Mouse (Mus musculus): ENCODE data around the gene Slc39a11. TPM values are rescaled to one million over a fixed set of nuclear protein-coding genes. Genes with fewer than 3 reads are reported as not detected.
A peak's percentile ranks its signal among the peaks of the same experiment; 100 is the strongest.

Gene Slc39a11
- polyA plus RNA-seq, 1 experiment from 2014 or later = 38.5 TPM

- H3K9ac ChIP-seq (ENCODE audit: low read depth, low read length) = no peak overlapping the region
- H3K27me3 ChIP-seq (ENCODE audit: control insufficient read depth, insufficient read depth, low read depth, low read length) = no peaks in the 10 kb centered on the region
- ATAC-seq = no peak
These were observed 40.3 kb downstream of the Slc39a11 start for GRCm38 (mm10) chr11:113609581-113609980.

GRCm38 (mm10) chr11:113607556-113607955 lies 42.3 kb downstream of the Slc39a11 start:
- peaks cover 3% of the 10 kb centered on the region; the same call in 1 of the 2 replicates for H3K4me1 ChIP-seq (ENCODE audit: control insufficient read depth, insufficient read depth, low read length)
- H3K4me2 ChIP-seq (ENCODE audit: low read length) = no peak overlapping the region
- 96% methylated on average over 12 of the region's 12 CpGs for WGBS
- H3K27ac ChIP-seq (ENCODE audit: low read length) = no peak overlapping the region
- H3K27me3 ChIP-seq (ENCODE audit: control insufficient read depth, insufficient read depth, low read depth, low read length) = no peaks in the 10 kb centered on the region
- H3K9ac ChIP-seq (ENCODE audit: low read depth, low read length) = no peak overlapping the region
- H3K36me3 ChIP-seq (ENCODE audit: control insufficient read depth, insufficient read depth, low read length) = no peaks in the 10 kb centered on the region
- ATAC-seq = no peak
- no peaks in the 10 kb centered on the region for H3K9me3 ChIP-seq (replicated peaks; ENCODE audit: control insufficient read depth, low read length, poor library complexity, severe bottlenecking)
- no peak overlapping the region for H3K4me3 ChIP-seq (ENCODE audit: low read depth, low read length)

More at GRCm38 (mm10) chr11:113609581-113609980, 40.3 kb downstream of the Slc39a11 start:
- Histone ChIP-seq H3K4me2 (ENCODE audit: low read length) (no peak overlapping the region), H3K4me3 (ENCODE audit: low read depth, low read length) (no peak overlapping the region), H3K27ac (ENCODE audit: low read length) (no peak overlapping the region), H3K9me3 (replicated peaks; ENCODE audit: control insufficient read depth, low read length, poor library complexity, severe bottlenecking) (no peaks in the 10 kb centered on the region), H3K36me3 (ENCODE audit: control insufficient read depth, insufficient read depth, low read length) (no peaks in the 10 kb centered on the region), H3K4me1 (ENCODE audit: control insufficient read depth, insufficient read depth, low read length) (peaks cover 3% of the 10 kb centered on the region; the same call in 1 of the 2 replicates)
- WGBS = 85% methylated on average over 5 of the region's 5 CpGs

GRCm38 (mm10) chr11:113601616-113602343 lies 48.1 kb downstream of the Slc39a11 start:
- H3K4me2 ChIP-seq (ENCODE audit: low read length) = 0 out of 2 replicates have a peak overlapping the region, but pooled peaks have one; percentile 22
- no peaks in the 10 kb centered on the region for H3K36me3 ChIP-seq (ENCODE audit: control insufficient read depth, insufficient read depth, low read length)
- no peaks in the 10 kb centered on the region for H3K9me3 ChIP-seq (replicated peaks; ENCODE audit: control insufficient read depth, low read length, poor library complexity, severe bottlenecking)
- ATAC-seq = peak; percentile 83
- peak overlapping the region; percentile 60 for H3K27ac ChIP-seq (ENCODE audit: low read length)
- H3K27me3 ChIP-seq (ENCODE audit: control insufficient read depth, insufficient read depth, low read depth, low read length) = no peaks in the 10 kb centered on the region
- H3K9ac ChIP-seq (ENCODE audit: low read depth, low read length) = no peak overlapping the region
- WGBS = 25% methylated on average over 12 of the region's 12 CpGs
- H3K4me1 ChIP-seq (ENCODE audit: control insufficient read depth, insufficient read depth, low read length) = peaks cover 12% of the 10 kb centered on the region
- no peak overlapping the region for H3K4me3 ChIP-seq (ENCODE audit: low read depth, low read length)

- peak overlapping the region; percentile 59; the same call in 1 of the 2 replicates for H3K27ac ChIP-seq (ENCODE audit: low read length)
- H3K27me3 ChIP-seq (ENCODE audit: control insufficient read depth, insufficient read depth, low read depth, low read length) = no peaks in the 10 kb centered on the region
- H3K9me3 ChIP-seq (replicated peaks; ENCODE audit: control insufficient read depth, low read length, poor library complexity, severe bottlenecking) = no peaks in the 10 kb centered on the region
- no peak overlapping the region for H3K4me2 ChIP-seq (ENCODE audit: low read length)
- H3K4me3 ChIP-seq (ENCODE audit: low read depth, low read length) = no peak overlapping the region
- 72% methylated on average over 18 of the region's 18 CpGs for WGBS
- H3K4me1 ChIP-seq (ENCODE audit: control insufficient read depth, insufficient read depth, low read length) = peaks cover 12% of the 10 kb centered on the region
- no peaks in the 10 kb centered on the region for H3K36me3 ChIP-seq (ENCODE audit: control insufficient read depth, insufficient read depth, low read length)
- no peak for ATAC-seq
- H3K9ac ChIP-seq (ENCODE audit: low read depth, low read length) = no peak overlapping the region
These were observed 49.2 kb downstream of the Slc39a11 start for GRCm38 (mm10) chr11:113600526-113601245.

- Histone ChIP-seq H3K9me3 (replicated peaks; ENCODE audit: control insufficient read depth, low read length, poor library complexity, severe bottlenecking) (no peaks in the 10 kb centered on the region), H3K36me3 (ENCODE audit: control insufficient read depth, insufficient read depth, low read length) (no peaks in the 10 kb centered on the region), H3K4me1 (ENCODE audit: control insufficient read depth, insufficient read depth, low read length) (peaks cover 12% of the 10 kb centered on the region), H3K27me3 (ENCODE audit: control insufficient read depth, insufficient read depth, low read depth, low read length) (no peaks in the 10 kb centered on the region), H3K4me3 (ENCODE audit: low read depth, low read length) (no peak overlapping the region), H3K27ac (ENCODE audit: low read length) (no peak overlapping the region), H3K9ac (ENCODE audit: low read depth, low read length) (no peak overlapping the region), H3K4me2 (ENCODE audit: low read length) (no peak overlapping the region)
- no peak for ATAC-seq
- 91% methylated on average over 3 of the region's 3 CpGs for WGBS
These were observed 52.2 kb downstream of the Slc39a11 start for GRCm38 (mm10) chr11:113597632-113598031.

GRCm38 (mm10) chr11:113595144-113595543 lies 54.7 kb downstream of the Slc39a11 start:
- no peak overlapping the region for H3K4me3 ChIP-seq (ENCODE audit: low read depth, low read length)
- WGBS = 82% methylated on average over 5 of the region's 5 CpGs
- H3K9ac ChIP-seq (ENCODE audit: low read depth, low read length) = no peak overlapping the region
- ATAC-seq = no peak
- H3K36me3 ChIP-seq (ENCODE audit: control insufficient read depth, insufficient read depth, low read length) = no peaks in the 10 kb centered on the region
- no peak overlapping the region for H3K27ac ChIP-seq (ENCODE audit: low read length)
- no peaks in the 10 kb centered on the region for H3K4me1 ChIP-seq (ENCODE audit: control insufficient read depth, insufficient read depth, low read length)
- H3K9me3 ChIP-seq (replicated peaks; ENCODE audit: control insufficient read depth, low read length, poor library complexity, severe bottlenecking) = no peaks in the 10 kb centered on the region
- H3K4me2 ChIP-seq (ENCODE audit: low read length) = no peak overlapping the region
- H3K27me3 ChIP-seq (ENCODE audit: control insufficient read depth, insufficient read depth, low read depth, low read length) = no peaks in the 10 kb centered on the region

GRCm38 (mm10) chr11:113588936-113589335 lies 60.9 kb downstream of the Slc39a11 start:
- no peaks in the 10 kb centered on the region for H3K9me3 ChIP-seq (replicated peaks; ENCODE audit: control insufficient read depth, low read length, poor library complexity, severe bottlenecking)
- no peaks in the 10 kb centered on the region for H3K27me3 ChIP-seq (ENCODE audit: control insufficient read depth, insufficient read depth, low read depth, low read length)
- no peak overlapping the region for H3K9ac ChIP-seq (ENCODE audit: low read depth, low read length)
- 60% methylated on average over 3 of the region's 3 CpGs for WGBS
- H3K36me3 ChIP-seq (ENCODE audit: control insufficient read depth, insufficient read depth, low read length) = no peaks in the 10 kb centered on the region
- H3K4me3 ChIP-seq (ENCODE audit: low read depth, low read length) = no peak overlapping the region
- no peak overlapping the region for H3K4me2 ChIP-seq (ENCODE audit: low read length)
- H3K27ac ChIP-seq (ENCODE audit: low read length) = no peak overlapping the region
- no peak for ATAC-seq
- H3K4me1 ChIP-seq (ENCODE audit: control insufficient read depth, insufficient read depth, low read length) = no peaks in the 10 kb centered on the region; the same call in 1 of the 2 replicates

GRCm38 (mm10) chr11:113586423-113586822 lies 63.5 kb downstream of the Slc39a11 start:
- no peaks in the 10 kb centered on the region; the same call in 1 of the 2 replicates for H3K4me1 ChIP-seq (ENCODE audit: control insufficient read depth, insufficient read depth, low read length)
- no peaks in the 10 kb centered on the region for H3K9me3 ChIP-seq (replicated peaks; ENCODE audit: control insufficient read depth, low read length, poor library complexity, severe bottlenecking)
- no peak overlapping the region for H3K27ac ChIP-seq (ENCODE audit: low read length)
- no peak overlapping the region for H3K9ac ChIP-seq (ENCODE audit: low read depth, low read length)
- no peak overlapping the region for H3K4me2 ChIP-seq (ENCODE audit: low read length)
- H3K4me3 ChIP-seq (ENCODE audit: low read depth, low read length) = no peak overlapping the region
- no peak for ATAC-seq
- H3K27me3 ChIP-seq (ENCODE audit: control insufficient read depth, insufficient read depth, low read depth, low read length) = no peaks in the 10 kb centered on the region
- WGBS = 26% methylated on average over 6 of the region's 6 CpGs
- H3K36me3 ChIP-seq (ENCODE audit: control insufficient read depth, insufficient read depth, low read length) = no peaks in the 10 kb centered on the region

All from midbrain, embryonic 16.5 days (tissue).